Mouse (Mus musculus): Measurements from ENCODE around the gene Nmu.

- TF ChIP-seq CTCF (IDR thresholded peaks at IDR 0.05; ENCODE audit: low read depth) (no peak), EP300 (IDR thresholded peaks at IDR 0.05; ENCODE audit: low read depth) (no peak)
Measured at GRCm38 (mm10) chr5:76381836-76382235, 18.2 kb upstream of the Nmu start.
